Mouse (Mus musculus): ENCODE measurements around the gene Adamtsl4.

- TF ChIP-seq POLR2A (IDR thresholded peaks at IDR 0.05; ENCODE audit: low read depth, low read length), result no peak
- no peak for TF ChIP-seq CTCF (IDR thresholded peaks at IDR 0.05; ENCODE audit: extremely low read depth, insufficient read depth, insufficient read length, insufficient replicate concordance)
These were observed 42.1 kb downstream of the Adamtsl4 start for GRCm38 (mm10) chr3:95645313-95646235.

Measured in spleen, adult 2 months (tissue).